Mouse (Mus musculus): ENCODE measurements around the gene Inpp5k. TPM values are rescaled to one million over a fixed set of nuclear protein-coding genes. Genes with fewer than 3 reads are reported as not detected.
"Not testable (repeated sequence)": the region's sequence is repeated elsewhere in the genome, so short reads cannot be mapped to it uniquely, and the experiment has no call there.

Gene Inpp5k
- 10 to 100 TPM; 35.4 to 37.3 TPM for total RNA-seq (2021)

GRCm38 (mm10) chr11:75630645-75631229 is at the start of gene Inpp5k:
TSS of gene Inpp5k (plus strand) at chr11:75630988.
- peak; percentile 97 to 98 for DNase-seq
- intact Hi-C loops (cut with DNase I): loop anchor here (1.0 to 2.0 kb wide), 2 partner anchors 21 to 50 kb away; no protein-coding TSS in a partner anchor

- DNase-seq: no peak
- intact Hi-C loops (cut with DNase I): no loop called here
These were observed 49.2 kb upstream of the Inpp5k start for GRCm38 (mm10) chr11:75581495-75582149.

GRCm38 (mm10) chr11:75583521-75583920 is 47.3 kb upstream of the Inpp5k start:
- no peak for DNase-seq
- intact Hi-C loops (cut with DNase I): no loop called here

GRCm38 (mm10) chr11:75585061-75585460 is 45.7 kb upstream of the Inpp5k start:
- intact Hi-C loops (cut with DNase I): no loop called here
- no peak for DNase-seq

GRCm38 (mm10) chr11:75585978-75586377 is 44.8 kb upstream of the Inpp5k start:
- DNase-seq: no peak
- intact Hi-C loops (cut with DNase I): no loop called here

- DNase-seq: no peak
- intact Hi-C loops (cut with DNase I): no loop called here
These were observed 43.8 kb upstream of the Inpp5k start for GRCm38 (mm10) chr11:75586963-75587362.

- intact Hi-C loops (cut with DNase I): no loop called here
These were observed 43.1 kb upstream of the Inpp5k start, which contains the start of gene Pitpna for GRCm38 (mm10) chr11:75587493-75588284. TSS of gene Pitpna (plus strand) at chr11:75588097.

GRCm38 (mm10) chr11:75588285-75588941 is 42.4 kb upstream of the Inpp5k start:
- DNase-seq: no peak
- intact Hi-C loops (cut with DNase I): no loop called here

More at GRCm38 (mm10) chr11:75587493-75588284, 43.1 kb upstream of the Inpp5k start, which contains the start of gene Pitpna:
- DNase-seq: peak; percentile 96

GRCm38 (mm10) chr11:75592612-75593011 is 38.2 kb upstream of the Inpp5k start:
- DNase-seq: no peak
- intact Hi-C loops (cut with DNase I): no loop called here

GRCm38 (mm10) chr11:75594431-75594830 is 36.4 kb upstream of the Inpp5k start:
- intact Hi-C loops (cut with DNase I): no loop called here
- no peak for DNase-seq

GRCm38 (mm10) chr11:75595404-75595803 is 35.4 kb upstream of the Inpp5k start:
- intact Hi-C loops (cut with DNase I): no loop called here
- DNase-seq: no peak

GRCm38 (mm10) chr11:75595816-75596215 is 35.0 kb upstream of the Inpp5k start:
- intact Hi-C loops (cut with DNase I): no loop called here
- DNase-seq: no peak

GRCm38 (mm10) chr11:75596726-75597255 is 34.0 kb upstream of the Inpp5k start:
- peak; percentile 75 to 76 for DNase-seq
- intact Hi-C loops (cut with DNase I): no loop called here

- no peak for DNase-seq
- intact Hi-C loops (cut with DNase I): no loop called here
These were observed 32.8 kb upstream of the Inpp5k start for GRCm38 (mm10) chr11:75598004-75598403.

GRCm38 (mm10) chr11:75599802-75600201 is 31.0 kb upstream of the Inpp5k start:
- DNase-seq; intact Hi-C loops (cut with DNase I): not testable (repeated sequence)

- intact Hi-C loops (cut with DNase I): no loop called here
- no peak for DNase-seq
These were observed 26.0 kb upstream of the Inpp5k start for GRCm38 (mm10) chr11:75604826-75605225.

GRCm38 (mm10) chr11:75605318-75605717 is 25.5 kb upstream of the Inpp5k start:
- no peak for DNase-seq
- intact Hi-C loops (cut with DNase I): no loop called here

- DNase-seq: no peak
- intact Hi-C loops (cut with DNase I): no loop called here
These were observed 22.0 kb upstream of the Inpp5k start for GRCm38 (mm10) chr11:75608776-75609175.

GRCm38 (mm10) chr11:75610021-75610420 is 20.8 kb upstream of the Inpp5k start:
- intact Hi-C loops (cut with DNase I): no loop called here
- no peak for DNase-seq

GRCm38 (mm10) chr11:75614769-75615168 is 16.0 kb upstream of the Inpp5k start:
- intact Hi-C loops (cut with DNase I): no loop called here
- DNase-seq: no peak

GRCm38 (mm10) chr11:75615556-75615955 is 15.2 kb upstream of the Inpp5k start:
- DNase-seq: no peak
- intact Hi-C loops (cut with DNase I): no loop called here

Measured in heart, postnatal 10 days (tissue).